Mouse (Mus musculus): ENCODE measurements around the gene Higd2a. TPM values are rescaled to one million over a fixed set of nuclear protein-coding genes. Genes with fewer than 3 reads are reported as not detected.

Gene Higd2a
- total and polyA plus RNA-seq, 3 experiments, result 169 to 270 (median 189) TPM

DNA sequence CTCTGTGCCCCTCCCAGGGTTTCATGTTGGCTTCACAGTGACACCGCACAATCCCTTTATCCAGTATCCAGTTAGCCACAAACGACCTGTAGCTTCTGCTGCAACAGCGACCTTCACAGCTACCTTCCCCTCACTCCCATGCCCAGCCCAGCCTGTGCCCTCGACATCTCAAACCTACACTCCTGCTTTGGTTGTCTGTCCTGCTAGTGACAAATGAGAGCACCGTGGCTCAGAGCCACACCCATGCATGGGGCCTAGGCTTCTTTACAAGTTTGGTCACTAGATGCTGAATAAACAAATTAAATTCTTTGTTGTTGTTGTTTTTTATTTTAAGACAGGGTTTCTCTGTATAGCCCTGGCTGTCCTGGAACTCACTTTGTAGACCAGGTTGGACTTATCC is 17.2 kb downstream of the Higd2a start:
- Histone ChIP-seq H3K4me1 (ENCODE audit: control insufficient read depth, insufficient read depth, low read length) (peaks cover 11% of the 10 kb centered on the region), H3K27me3 (ENCODE audit: control insufficient read depth, insufficient read depth, low read length) (no peaks in the 10 kb centered on the region), H3K9ac (ENCODE audit: low read depth, low read length) (no peak overlapping the region), H3K79me2 (replicated peaks; ENCODE audit: control insufficient read depth, insufficient read depth, low read length) (0 out of 2 replicates have a peak, but pooled peaks cover 2% of the 10 kb centered on the region), H3K27ac (no peak overlapping the region), H3K4me3 (no peak overlapping the region), H3K36me3 (ENCODE audit: control insufficient read depth, insufficient read depth, low read length) (peaks cover 6% of the 10 kb centered on the region)
- intact Hi-C loops (cut with DNase I), result no loop called here
- TF ChIP-seq POLR2A (IDR thresholded peaks at IDR 0.05; ENCODE audit: insufficient read depth, low read depth, low read length) (no peak), EP300 (IDR thresholded peaks at IDR 0.05; ENCODE audit: insufficient read depth, low read depth, low read length) (no peak), CTCF (IDR thresholded peaks at IDR 0.05) (no peak)
- WGBS, result 72% methylated on average over 5 of the region's 5 CpGs
- DNase-seq, result no peak

- no peak overlapping the region for H3K4me3 ChIP-seq
Observed at GRCm38 (mm10) chr13:54608002-54608401, 18.0 kb downstream of the Higd2a start.

GRCm38 (mm10) chr13:54608666-54609065 is 18.7 kb downstream of the Higd2a start:
- intact Hi-C loops (cut with DNase I), result no loop called here
- H3K27ac ChIP-seq, result peak overlapping the region; percentile 45
- no peaks in the 10 kb centered on the region for H3K27me3 ChIP-seq (ENCODE audit: control insufficient read depth, insufficient read depth, low read length)
- H3K4me3 ChIP-seq, result peak overlapping the region; percentile 7; the same call in 1 of the 2 replicates
- peak overlapping the region; percentile 47 for H3K9ac ChIP-seq (ENCODE audit: low read depth, low read length)
- peaks cover 9% of the 10 kb centered on the region for H3K4me1 ChIP-seq (ENCODE audit: control insufficient read depth, insufficient read depth, low read length)
- WGBS, result 30% methylated on average over 8 of the region's 8 CpGs
- H3K36me3 ChIP-seq (ENCODE audit: control insufficient read depth, insufficient read depth, low read length), result peaks cover 6% of the 10 kb centered on the region
- H3K79me2 ChIP-seq (replicated peaks; ENCODE audit: control insufficient read depth, insufficient read depth, low read length), result no peaks in the 10 kb centered on the region
- no peak for TF ChIP-seq POLR2A (IDR thresholded peaks at IDR 0.05; ENCODE audit: insufficient read depth, low read depth, low read length)
- no peak for TF ChIP-seq CTCF (IDR thresholded peaks at IDR 0.05)
- 0 out of 2 replicates have a peak, but pooled peaks have one; percentile 16 for TF ChIP-seq EP300 (IDR thresholded peaks at IDR 0.05; ENCODE audit: insufficient read depth, low read depth, low read length)
- DNase-seq, result peak; percentile 52 to 56

More at GRCm38 (mm10) chr13:54608002-54608401, 18.0 kb downstream of the Higd2a start:
- DNase-seq, result no peak
- Histone ChIP-seq H3K27me3 (ENCODE audit: control insufficient read depth, insufficient read depth, low read length) (no peaks in the 10 kb centered on the region), H3K79me2 (replicated peaks; ENCODE audit: control insufficient read depth, insufficient read depth, low read length) (0 out of 2 replicates have a peak, but pooled peaks cover 2% of the 10 kb centered on the region), H3K4me1 (ENCODE audit: control insufficient read depth, insufficient read depth, low read length) (peaks cover 11% of the 10 kb centered on the region), H3K36me3 (ENCODE audit: control insufficient read depth, insufficient read depth, low read length) (peaks cover 6% of the 10 kb centered on the region), H3K27ac (peak overlapping the region; percentile 45), H3K9ac (ENCODE audit: low read depth, low read length) (no peak overlapping the region)
- 89% methylated on average over 3 of the region's 3 CpGs for WGBS
- TF ChIP-seq POLR2A (IDR thresholded peaks at IDR 0.05; ENCODE audit: insufficient read depth, low read depth, low read length) (no peak), CTCF (IDR thresholded peaks at IDR 0.05) (no peak), EP300 (IDR thresholded peaks at IDR 0.05; ENCODE audit: insufficient read depth, low read depth, low read length) (no peak)
- intact Hi-C loops (cut with DNase I), result no loop called here

DNA sequence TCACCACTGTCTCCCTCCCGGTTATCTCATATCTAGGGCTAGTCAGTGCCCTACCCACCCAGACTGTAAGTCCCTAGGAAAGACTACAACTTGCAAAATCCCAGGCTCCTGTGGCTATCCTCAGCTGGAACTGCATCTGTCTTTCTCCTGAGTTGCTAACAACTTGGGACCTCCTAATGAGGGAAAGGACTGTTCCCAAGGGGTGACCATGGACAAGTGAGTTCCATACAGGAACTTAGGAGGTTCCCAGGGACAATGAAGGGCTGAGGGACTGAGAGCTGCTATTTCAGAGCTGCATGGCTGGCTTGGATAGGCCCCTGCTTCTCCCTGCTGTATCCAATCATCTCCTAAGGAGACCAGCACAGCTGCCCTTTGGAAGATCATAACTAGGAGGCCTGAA is 19.3 kb downstream of the Higd2a start:
- Histone ChIP-seq H3K36me3 (ENCODE audit: control insufficient read depth, insufficient read depth, low read length) (peaks cover 6% of the 10 kb centered on the region), H3K27ac (peak overlapping the region; percentile 45), H3K4me3 (no peak overlapping the region), H3K27me3 (ENCODE audit: control insufficient read depth, insufficient read depth, low read length) (no peaks in the 10 kb centered on the region), H3K4me1 (ENCODE audit: control insufficient read depth, insufficient read depth, low read length) (peaks cover 9% of the 10 kb centered on the region), H3K9ac (ENCODE audit: low read depth, low read length) (no peak overlapping the region), H3K79me2 (replicated peaks; ENCODE audit: control insufficient read depth, insufficient read depth, low read length) (no peaks in the 10 kb centered on the region)
- 22% methylated on average over 1 of the region's 1 CpGs for WGBS
- intact Hi-C loops (cut with DNase I), result no loop called here
- no peak for TF ChIP-seq EP300 (IDR thresholded peaks at IDR 0.05; ENCODE audit: insufficient read depth, low read depth, low read length)
- TF ChIP-seq CTCF (IDR thresholded peaks at IDR 0.05), result no peak
- no peak for TF ChIP-seq POLR2A (IDR thresholded peaks at IDR 0.05; ENCODE audit: insufficient read depth, low read depth, low read length)
- DNase-seq, result no peak

DNA sequence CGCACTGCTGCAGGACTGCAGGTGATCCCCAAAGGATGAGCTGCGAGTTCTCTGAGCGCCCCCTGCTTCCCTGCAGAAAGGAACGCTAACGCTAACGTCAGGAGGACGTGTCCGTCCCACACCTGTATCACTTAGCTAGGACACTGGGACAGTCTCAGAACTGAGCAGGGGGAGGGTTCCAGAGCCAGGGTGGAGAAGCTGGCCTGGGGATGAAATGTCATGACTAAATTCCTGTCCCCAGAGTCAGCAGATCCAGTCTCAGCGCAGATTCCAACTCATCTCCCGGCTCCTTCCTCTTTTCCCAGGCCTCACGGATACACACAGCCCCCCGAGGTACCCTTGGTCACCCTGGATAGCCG is 20.6 kb downstream of the Higd2a start:
- Histone ChIP-seq H3K9ac (ENCODE audit: low read depth, low read length) (peak overlapping the region; percentile 94), H3K27ac (peak overlapping the region; percentile 96), H3K79me2 (replicated peaks; ENCODE audit: control insufficient read depth, insufficient read depth, low read length) (no peaks in the 10 kb centered on the region), H3K4me1 (ENCODE audit: control insufficient read depth, insufficient read depth, low read length) (peaks cover 4% of the 10 kb centered on the region), H3K4me3 (peak overlapping the region; percentile 86), H3K36me3 (ENCODE audit: control insufficient read depth, insufficient read depth, low read length) (peaks cover 6% of the 10 kb centered on the region), H3K27me3 (ENCODE audit: control insufficient read depth, insufficient read depth, low read length) (no peaks in the 10 kb centered on the region)
- 13% methylated on average over 13 of the region's 13 CpGs for WGBS
- TF ChIP-seq POLR2A (IDR thresholded peaks at IDR 0.05; ENCODE audit: insufficient read depth, low read depth, low read length), result no peak
- TF ChIP-seq CTCF (IDR thresholded peaks at IDR 0.05), result no peak
- TF ChIP-seq EP300 (IDR thresholded peaks at IDR 0.05; ENCODE audit: insufficient read depth, low read depth, low read length), result no peak
- intact Hi-C loops (cut with DNase I), result loop anchor here (2.0 kb wide), 1 partner anchor 20 kb away; the partner anchor contains the start of genes Higd2a and Nop16
- DNase-seq, result no peak

DNA sequence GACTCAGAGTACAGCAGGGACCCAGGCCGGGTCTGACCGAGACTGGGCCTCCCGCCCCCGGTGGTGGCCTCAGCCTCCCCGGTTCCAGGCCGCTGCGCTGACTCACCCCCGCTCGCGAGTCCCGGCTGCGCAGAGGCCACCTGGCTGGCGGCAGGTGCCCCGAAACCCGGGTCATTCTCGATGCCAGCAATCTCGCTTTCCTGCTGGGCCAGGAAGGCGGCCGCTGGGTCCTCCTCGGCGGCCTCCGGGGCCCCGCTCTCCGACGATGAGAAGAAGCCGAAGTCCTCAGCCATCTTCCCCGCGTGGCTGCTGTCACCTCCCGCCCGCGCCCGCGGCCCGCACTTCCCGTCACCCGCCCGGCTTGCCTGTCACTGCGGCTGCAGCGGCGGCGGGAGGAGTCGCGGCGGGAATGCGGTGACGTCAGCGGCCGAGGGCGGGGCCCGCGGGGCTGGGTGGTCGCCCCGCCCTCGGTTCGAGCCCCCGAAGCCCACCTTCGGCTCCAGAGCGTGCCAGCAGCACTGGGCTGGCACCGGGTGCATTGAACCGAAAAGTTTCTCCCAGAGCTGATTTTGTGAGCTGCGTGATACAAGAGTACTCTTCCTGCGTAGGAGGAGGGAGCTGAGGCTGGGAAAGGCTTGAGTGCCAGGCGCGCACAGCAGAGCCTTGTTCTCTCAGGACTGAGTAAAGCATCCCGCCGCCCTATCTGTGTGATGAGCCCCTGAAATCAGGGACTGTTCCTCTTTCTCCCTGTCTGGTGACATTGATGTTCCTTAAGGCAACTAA is 21.2 kb downstream of the Higd2a start, which contains the start of gene Cltb:
TSS of gene Cltb (minus strand) at position 373 of the 783 bp plus-strand sequence.
- peak; percentile 93 to 97 for DNase-seq
- H3K36me3 ChIP-seq (ENCODE audit: control insufficient read depth, insufficient read depth, low read length), result peaks cover under 1% of the 10 kb centered on the region
- H3K27ac ChIP-seq, result peak within 1 kb of the TSS; percentile 96
- TF ChIP-seq EP300 (IDR thresholded peaks at IDR 0.05; ENCODE audit: insufficient read depth, low read depth, low read length), result no peak
- peak; percentile 69 for TF ChIP-seq POLR2A (IDR thresholded peaks at IDR 0.05; ENCODE audit: insufficient read depth, low read depth, low read length)
- TF ChIP-seq CTCF (IDR thresholded peaks at IDR 0.05), result peak; percentile 10; the same call in 1 of the 2 replicates
- peak within 1 kb of the TSS; percentile 86 for H3K4me3 ChIP-seq
- WGBS, result under 1% methylated on average over 66 of the region's 66 CpGs
- intact Hi-C loops (cut with DNase I), result loop anchor here (2.0 kb wide), 1 partner anchor 20 kb away; the partner anchor contains the start of genes Higd2a and Nop16
- H3K4me1 ChIP-seq (ENCODE audit: control insufficient read depth, insufficient read depth, low read length), result peaks cover 1% of the 10 kb centered on the region
- H3K9ac ChIP-seq (ENCODE audit: low read depth, low read length), result peak within 1 kb of the TSS; percentile 94
- no peaks in the 10 kb centered on the region for H3K79me2 ChIP-seq (replicated peaks; ENCODE audit: control insufficient read depth, insufficient read depth, low read length)
- no peaks in the 10 kb centered on the region for H3K27me3 ChIP-seq (ENCODE audit: control insufficient read depth, insufficient read depth, low read length)

All from heart, adult 2 months (tissue).